Mouse (Mus musculus) heart, embryonic 11.5 days (tissue): ENCODE measurements around the gene Gpr153. TPM values are rescaled to one million over a fixed set of nuclear protein-coding genes. Genes with fewer than 3 reads are reported as not detected.

Source experiments
- ATAC-seq: fragments of 200-750 bp; cut with Nextera tagmentation; replicated peaks from 2 replicates; pipeline ENCODE4 v1.8.0; 2017; ENCODE audit warnings: moderate library complexity; ENCODE audit not compliant: insufficient number of reproducible peaks, low FRiP score, low TSS enrichment
- H3K27ac ChIP-seq: fragments of 300-500 bp; sonication (generic); 2 replicates; pipeline ENCODE4 v1.5.1; 2014; ENCODE audit warnings: mild to moderate bottlenecking, low read depth, low read length
- H3K27me3 ChIP-seq: fragments of 300-500 bp; sonication (generic); 2 replicates; pipeline ENCODE4 v1.6.1; 2014; ENCODE audit warnings: mild to moderate bottlenecking, low read length, mixed read lengths; ENCODE audit not compliant: control insufficient read depth, insufficient read depth
- H3K36me3 ChIP-seq: fragments of 300-500 bp; sonication (generic); 2 replicates; pipeline ENCODE4 v1.6.1; 2014; ENCODE audit warnings: mild to moderate bottlenecking, low read length, moderate library complexity, mixed read lengths; ENCODE audit not compliant: control insufficient read depth, insufficient read depth
- H3K4me1 ChIP-seq: fragments of 300-500 bp; sonication (generic); 2 replicates; pipeline ENCODE4 v1.6.1; 2014; ENCODE audit warnings: low read length; ENCODE audit not compliant: control insufficient read depth, insufficient read depth
- H3K4me2 ChIP-seq: fragments of 300-500 bp; sonication (generic); 2 replicates; pipeline ENCODE4 v1.6.1; 2014; ENCODE audit warnings: mild to moderate bottlenecking, moderate library complexity
- H3K4me3 ChIP-seq: fragments of 300-500 bp; sonication (generic); 2 replicates; pipeline ENCODE4 v1.5.1; 2014; ENCODE audit warnings: low read depth, low read length
- H3K9ac ChIP-seq: fragments of 300-500 bp; sonication (generic); 2 replicates; pipeline ENCODE4 v1.6.1; 2014; ENCODE audit warnings: mild to moderate bottlenecking, low read depth, low read length, moderate library complexity
- H3K9me3 ChIP-seq: fragments of 300-500 bp; sonication (generic); replicated peaks from 2 replicates; pipeline ENCODE4 v1.6.1; 2016; ENCODE audit warnings: low read length; ENCODE audit not compliant: control insufficient read depth
- WGBS: fragments of 180-500 bp; shearing (Covaris S2); extraction: QIAGEN DNeasy Blood & Tissue Kit; methylation state at CpG from one replicate; pipeline ENCODE4 v1.1.7; 2014; ENCODE audit not compliant: insufficient replicate concordance; 5-methylcytosine and 5-hydroxymethylcytosine counted together
- polyA plus RNA-seq: library from polyadenylated mRNA; unstranded; fragments of >200 nt; fragmentation: Nextera tagmentation; extraction: Ambion mirVana; gene quantifications from 2 replicates; pipeline ENCODE4 v1.2.1, GENCODE M21; 2014

Gpr153 gene
- polyA plus RNA-seq, 1 experiment from 2014 or later, result 7.8 TPM

DNA sequence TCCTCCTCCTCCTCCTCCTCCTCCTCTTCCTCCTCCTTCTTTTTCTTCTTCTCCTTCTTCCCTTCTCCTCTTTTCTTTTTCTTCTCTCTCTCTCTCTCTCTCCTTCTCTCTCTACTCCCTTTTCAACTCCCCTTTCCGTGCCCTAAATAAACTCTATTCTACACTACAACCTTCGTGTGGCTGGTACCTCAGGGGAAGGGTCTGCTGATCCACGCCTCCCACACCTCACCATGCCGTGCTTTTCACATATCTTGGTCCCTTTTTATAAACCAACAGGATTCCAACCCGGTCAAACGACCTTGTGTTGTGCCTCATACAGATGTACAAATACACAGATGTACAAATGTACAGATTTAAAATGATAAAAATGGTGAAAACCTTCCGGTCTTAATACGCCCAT is 22.3 kb downstream of the Gpr153 start:
- Histone ChIP-seq H3K9me3 (no peaks in the 10 kb centered on the region), H3K9ac (peak overlapping the region; percentile 76), H3K4me1 (peaks cover 16% of the 10 kb centered on the region), H3K27ac (peak overlapping the region; percentile 79), H3K4me3 (peak overlapping the region; percentile 98), H3K27me3 (peaks cover 26% of the 10 kb centered on the region), H3K4me2 (peak overlapping the region; percentile 68), H3K36me3 (peaks cover 9% of the 10 kb centered on the region; the same call in 1 of the 2 replicates)
- 16% methylated on average over 8 of the region's 8 CpGs for whole genome bisulfite sequencing
- ATAC-seq, result no peak

DNA sequence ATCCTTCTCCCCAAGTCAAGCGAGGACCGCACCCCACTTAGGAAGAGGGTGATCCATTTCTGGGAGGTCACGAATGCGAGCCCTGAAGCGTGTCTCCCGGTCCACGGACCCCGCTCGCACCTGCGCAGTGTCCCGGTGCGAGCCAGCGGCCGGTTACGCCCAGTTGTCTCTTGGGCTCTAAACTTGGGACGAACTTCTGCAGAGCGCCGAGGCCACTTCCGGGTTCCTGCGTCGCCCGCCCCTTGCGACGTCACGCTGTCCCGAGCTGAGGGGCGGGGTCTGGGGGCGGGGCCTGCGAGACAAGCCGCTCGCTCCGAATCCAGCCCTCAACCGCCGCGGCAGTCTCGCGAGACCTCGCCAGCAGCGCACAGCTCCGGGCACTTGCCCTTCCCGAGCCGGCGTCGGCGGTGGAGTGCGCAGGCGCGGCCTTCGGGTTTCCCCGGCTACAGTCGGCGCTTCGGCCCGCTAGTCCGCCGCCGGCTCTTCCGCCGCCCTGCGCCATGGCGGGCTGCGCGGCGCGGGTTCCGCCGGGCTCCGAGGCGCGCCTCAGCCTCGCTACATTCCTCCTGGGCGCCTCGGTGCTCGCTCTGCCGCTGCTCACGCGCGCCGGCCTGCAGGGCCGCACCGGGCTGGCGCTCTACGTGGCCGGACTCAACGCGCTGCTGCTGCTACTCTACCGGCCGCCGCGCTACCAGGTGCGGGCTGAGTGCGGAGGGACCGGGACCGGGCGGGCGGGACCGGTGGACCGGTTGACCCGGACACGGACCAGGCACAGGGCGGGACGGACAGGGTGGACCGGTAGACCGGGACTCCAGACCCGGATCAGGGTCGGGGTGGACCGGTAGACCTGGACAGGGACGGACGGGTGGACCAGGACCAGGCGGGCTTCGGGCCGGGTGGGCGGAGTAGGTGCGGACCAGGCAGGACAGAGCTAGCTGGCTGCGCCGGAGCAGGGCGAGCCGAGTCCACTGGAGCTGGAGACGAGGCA is 23.1 kb downstream of the Gpr153 start, which contains the start of gene Icmt:
Icmt (plus strand) TSS at position 354 of the 988 bp plus-strand sequence.
- ATAC-seq, result peak; percentile 93
- Histone ChIP-seq H3K27me3 (peaks cover 18% of the 10 kb centered on the region), H3K4me2 (peak within 1 kb of the TSS; percentile 91), H3K36me3 (peaks cover 9% of the 10 kb centered on the region; the same call in 1 of the 2 replicates), H3K4me3 (peak within 1 kb of the TSS; percentile 98), H3K4me1 (peaks cover 16% of the 10 kb centered on the region), H3K9me3 (no peaks in the 10 kb centered on the region), H3K27ac (peak within 1 kb of the TSS; percentile 79), H3K9ac (peak within 1 kb of the TSS; percentile 97)
- WGBS, result under 1% methylated on average over 109 of the region's 119 CpGs

DNA sequence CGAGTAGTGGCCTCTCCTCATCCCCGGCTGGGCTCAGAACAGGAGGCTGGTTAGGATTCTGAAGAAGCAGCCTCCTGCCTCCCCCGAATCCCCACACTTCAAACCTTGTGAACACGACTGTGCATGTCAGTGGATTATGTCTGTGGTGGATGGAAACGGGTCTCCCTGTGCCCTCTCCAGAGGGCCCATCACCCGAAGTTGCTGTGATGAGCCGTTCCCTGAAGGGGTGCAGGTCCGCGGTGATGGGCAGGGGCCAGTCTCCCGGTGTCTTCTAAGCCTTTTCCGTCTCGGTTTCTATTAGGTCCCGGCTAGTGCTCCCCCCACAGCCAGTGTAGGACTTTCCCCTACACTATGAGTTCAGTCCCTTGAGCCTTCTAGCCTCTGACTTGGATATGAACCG is 24.8 kb downstream of the Gpr153 start:
- ATAC-seq, result no peak
- H3K4me3 ChIP-seq, result no peak overlapping the region
- H3K9me3 ChIP-seq, result no peaks in the 10 kb centered on the region

DNA sequence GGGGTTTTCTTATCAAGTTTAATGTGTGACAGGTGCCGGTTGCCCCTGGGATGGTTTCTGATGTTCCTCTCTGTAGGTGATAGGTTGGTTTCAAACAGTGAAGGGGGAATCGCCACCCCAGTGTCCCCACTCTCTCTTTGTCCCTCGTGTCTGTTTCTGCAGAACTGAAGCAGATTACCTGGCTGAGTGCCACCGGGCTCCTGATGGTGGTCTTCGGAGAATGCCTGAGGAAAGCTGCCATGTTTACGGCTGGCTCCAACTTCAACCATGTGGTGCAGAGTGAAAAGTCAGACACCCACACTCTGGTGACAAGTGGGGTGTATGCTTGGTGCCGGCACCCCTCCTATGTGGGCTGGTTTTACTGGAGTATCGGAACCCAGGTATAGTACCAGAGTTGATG is 26.3 kb downstream of the Gpr153 start:
- H3K4me2 ChIP-seq, result no peak overlapping the region
- ATAC-seq, result no peak
- WGBS, result 93% methylated on average over 8 of the region's 8 CpGs
- peaks cover 15% of the 10 kb centered on the region; the same call in 1 of the 2 replicates for H3K36me3 ChIP-seq
- no peaks in the 10 kb centered on the region for H3K9me3 ChIP-seq
- no peaks in the 10 kb centered on the region for H3K27me3 ChIP-seq
- peaks cover 11% of the 10 kb centered on the region for H3K4me1 ChIP-seq
- no peak overlapping the region for H3K4me3 ChIP-seq
- no peak overlapping the region for H3K27ac ChIP-seq
- no peak overlapping the region for H3K9ac ChIP-seq

More for the DNA sequence above, 24.8 kb downstream of the Gpr153 start:
- peaks cover 14% of the 10 kb centered on the region; the same call in 1 of the 2 replicates for H3K36me3 ChIP-seq
- 78% methylated on average over 14 of the region's 14 CpGs for WGBS
- H3K4me1 ChIP-seq, result peaks cover 16% of the 10 kb centered on the region
- H3K27me3 ChIP-seq, result peaks cover 1% of the 10 kb centered on the region; the same call in 1 of the 2 replicates
- peak overlapping the region; percentile 91 for H3K4me2 ChIP-seq
- H3K9ac ChIP-seq, result no peak overlapping the region
- H3K27ac ChIP-seq, result no peak overlapping the region

DNA sequence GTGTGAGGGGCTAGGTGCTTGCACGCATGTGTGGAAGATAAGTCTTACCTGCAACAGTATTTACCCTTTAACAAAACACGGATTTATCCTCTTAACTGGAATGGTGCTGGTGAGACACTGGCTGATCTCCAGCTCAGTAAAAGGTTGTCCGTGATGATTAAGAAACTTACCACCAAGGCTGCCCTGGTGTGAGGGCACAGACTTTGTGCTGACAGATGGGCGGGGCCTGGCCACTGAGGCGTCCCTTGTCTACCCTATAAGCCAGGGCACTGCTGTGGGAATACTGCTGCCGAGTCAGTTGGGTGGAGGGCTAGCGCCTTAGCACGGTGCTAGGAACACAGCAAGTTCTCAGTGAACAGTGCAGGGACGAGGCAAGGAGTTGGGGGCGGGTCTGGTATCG is 28.0 kb downstream of the Gpr153 start:
- ATAC-seq, result no peak
- Histone ChIP-seq H3K36me3 (peaks cover 15% of the 10 kb centered on the region; the same call in 1 of the 2 replicates), H3K4me3 (no peak overlapping the region), H3K4me2 (no peak overlapping the region), H3K27me3 (no peaks in the 10 kb centered on the region), H3K9me3 (no peaks in the 10 kb centered on the region), H3K27ac (no peak overlapping the region), H3K4me1 (peaks cover 8% of the 10 kb centered on the region), H3K9ac (no peak overlapping the region)
- 80% methylated on average over 11 of the region's 11 CpGs for WGBS

DNA sequence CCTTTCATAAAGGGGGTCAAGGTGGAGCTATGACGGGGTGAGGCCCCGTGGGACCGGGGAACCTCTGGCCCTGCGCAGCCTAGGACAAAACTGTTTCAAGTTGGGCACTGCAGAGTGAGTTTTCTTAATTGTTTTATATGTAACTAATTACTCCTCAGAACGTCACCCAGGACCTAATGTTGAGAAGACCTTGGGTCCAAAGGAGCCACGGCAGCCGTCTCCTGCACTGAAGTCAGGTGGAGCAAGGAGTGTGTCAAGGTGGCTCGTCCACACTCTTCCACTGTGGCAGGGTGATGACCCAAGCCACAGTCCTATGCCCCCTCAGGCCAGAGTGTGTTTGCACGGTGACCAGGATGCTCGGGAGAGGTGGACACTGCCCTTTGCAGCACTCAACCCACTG is 29.1 kb downstream of the Gpr153 start:
- Histone ChIP-seq H3K27ac (no peak overlapping the region), H3K4me3 (no peak overlapping the region), H3K4me1 (peaks cover 4% of the 10 kb centered on the region), H3K27me3 (no peaks in the 10 kb centered on the region), H3K36me3 (peaks cover 15% of the 10 kb centered on the region; the same call in 1 of the 2 replicates), H3K4me2 (no peak overlapping the region), H3K9ac (no peak overlapping the region), H3K9me3 (no peaks in the 10 kb centered on the region)
- ATAC-seq, result no peak
- 91% methylated on average over 10 of the region's 10 CpGs for WGBS

DNA sequence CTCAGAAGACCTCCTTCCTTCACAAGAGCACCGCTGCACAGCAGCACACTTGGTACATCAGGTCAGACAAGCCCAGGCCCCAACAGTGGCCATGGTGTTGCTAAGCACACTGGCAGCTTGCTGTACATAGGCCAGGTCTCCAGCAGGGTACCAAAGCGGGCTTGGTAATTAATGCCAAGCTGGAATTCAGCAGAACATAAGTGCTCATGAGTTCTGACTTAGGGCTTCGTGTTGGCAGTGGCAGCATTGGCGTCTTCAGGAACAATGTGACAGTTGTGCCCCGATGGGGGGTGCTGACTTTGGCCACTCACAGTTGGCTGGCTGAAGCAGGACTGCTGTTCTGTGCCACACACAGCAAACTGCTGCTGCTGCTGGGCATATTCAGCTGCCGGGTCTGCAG is 30.7 kb downstream of the Gpr153 start:
- Histone ChIP-seq H3K36me3 (peaks cover 20% of the 10 kb centered on the region), H3K9ac (no peak overlapping the region), H3K4me3 (no peak overlapping the region), H3K27ac (no peak overlapping the region), H3K4me2 (no peak overlapping the region), H3K27me3 (no peaks in the 10 kb centered on the region), H3K4me1 (no peaks in the 10 kb centered on the region), H3K9me3 (no peaks in the 10 kb centered on the region)
- ATAC-seq, result no peak
- 88% methylated on average over 6 of the region's 6 CpGs for WGBS

DNA sequence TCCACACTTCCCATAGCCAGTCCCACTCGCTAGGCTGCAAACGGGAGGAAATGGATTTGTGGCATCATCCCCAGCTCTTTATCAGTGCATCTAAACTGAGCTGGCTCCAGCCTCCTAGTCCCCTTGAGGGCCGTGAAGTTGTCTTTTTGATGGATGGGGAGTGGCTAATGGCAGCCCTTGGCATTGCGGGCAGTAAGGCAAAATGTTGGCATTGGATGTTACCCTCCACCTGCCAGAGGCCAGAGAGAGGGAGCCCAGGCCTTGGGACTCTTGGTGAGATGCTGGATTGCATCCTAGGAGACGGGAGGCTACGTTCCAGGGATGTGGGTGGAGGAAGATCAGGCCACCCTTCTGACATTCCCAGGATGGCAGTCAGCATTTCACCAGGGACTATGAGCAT is 32.0 kb downstream of the Gpr153 start:
- Histone ChIP-seq H3K4me1 (no peaks in the 10 kb centered on the region), H3K27me3 (peaks cover 8% of the 10 kb centered on the region), H3K4me3 (no peak overlapping the region), H3K4me2 (no peak overlapping the region), H3K36me3 (peaks cover 12% of the 10 kb centered on the region), H3K9me3 (no peaks in the 10 kb centered on the region), H3K27ac (no peak overlapping the region), H3K9ac (no peak overlapping the region)
- no peak for ATAC-seq
- 78% methylated on average over 6 of the region's 6 CpGs for WGBS
